In the genomic region with DNA sequence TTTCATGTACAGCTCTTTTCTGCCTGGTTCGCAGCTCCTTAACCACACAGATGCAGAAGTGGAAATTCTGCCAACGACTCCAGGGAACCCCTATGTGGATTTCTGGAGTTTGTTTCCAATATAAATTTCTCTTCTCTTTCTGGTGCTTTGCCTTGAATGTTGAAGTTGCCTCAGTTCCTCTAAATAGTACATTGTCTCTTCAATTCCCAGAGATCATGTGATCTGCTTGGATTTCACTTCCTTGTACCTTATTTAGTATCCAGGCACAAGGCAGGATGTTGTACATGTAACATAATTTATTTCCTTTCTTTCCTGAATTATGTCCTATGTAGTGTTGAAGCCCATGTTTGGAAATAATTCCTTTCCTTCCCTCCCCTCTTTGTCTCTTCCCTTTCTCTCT, we compare ENCODE assay signal across 21 mouse cellular contexts.
"Had no signal": no experiment of that assay in that cellular context is flagged by ENCODE, and none has a peak within 500 bp of the region (broad histone marks: within the 10 kb centered on the region; RNA-seq: fewer than 3 reads in every experiment).

No protein-coding gene starts in this region.

- H3K27ac ChIP-seq: kidney, embryonic 15.5 days; liver, embryonic 13.5 days; midbrain, embryonic 10.5 days; midbrain, embryonic 13.5 days; neural tube, embryonic 13.5 days; stomach, embryonic 15.5 days had no signal

- H3K27me3 ChIP-seq: kidney, embryonic 15.5 days; liver, embryonic 13.5 days; megakaryocyte, embryonic 14.5 days; midbrain, embryonic 13.5 days; neural tube, embryonic 13.5 days; stomach, embryonic 15.5 days had no signal

- H3K36me3 ChIP-seq: kidney, embryonic 15.5 days; liver, embryonic 13.5 days; midbrain, embryonic 10.5 days; midbrain, embryonic 13.5 days; neural tube, embryonic 13.5 days; stomach, embryonic 15.5 days had no signal

- H3K9me3 ChIP-seq: kidney, embryonic 15.5 days; liver, embryonic 13.5 days; megakaryocyte, embryonic 14.5 days; midbrain, embryonic 10.5 days; midbrain, embryonic 13.5 days; neural tube, embryonic 13.5 days; stomach, embryonic 15.5 days had no signal

- H3K4me3 ChIP-seq: kidney, embryonic 15.5 days; liver, embryonic 13.5 days; megakaryocyte, embryonic 14.5 days; midbrain, embryonic 10.5 days; midbrain, embryonic 13.5 days; myocyte; neural tube, embryonic 13.5 days; stomach, embryonic 15.5 days had no signal

- H3K9ac ChIP-seq: kidney, embryonic 15.5 days; liver, embryonic 13.5 days; midbrain, embryonic 13.5 days; neural tube, embryonic 13.5 days; stomach, embryonic 15.5 days had no signal

- ATAC-seq: midbrain, embryonic 13.5 days; midbrain, embryonic 16.5 days had no signal

- H3K4me2 ChIP-seq: kidney, embryonic 15.5 days; liver, embryonic 13.5 days; midbrain, embryonic 13.5 days; neural tube, embryonic 13.5 days; stomach, embryonic 15.5 days had no signal

- DNase-seq: kidney, adult 11 months; kidney, adult 8-10 months; kidney, postnatal 10 days; kidney, postnatal 36 days; left cerebral cortex, postnatal 4 days; liver, embryonic 13.5 days; lung, adult 2 months; lung, postnatal 14 days; lung, postnatal 4 days; retina, postnatal 1 day; right cerebral cortex, postnatal 25 days; spleen, adult 18-20 months; thymus, postnatal 25 days had no signal

- H3K4me1 ChIP-seq: liver, embryonic 13.5 days; megakaryocyte, embryonic 14.5 days; midbrain, embryonic 13.5 days; neural tube, embryonic 13.5 days; stomach, embryonic 15.5 days had no signal
